Mouse (Mus musculus) lung, postnatal 0 days (tissue): ENCODE measurements around the gene Prss8.

Experiments
- CTCF ChIP-seq: IDR thresholded peaks from 2 replicates; pipeline ENCODE4 v1.5.1; 2016; ENCODE audit warnings: antibody characterized with exemption, mild to moderate bottlenecking
- EP300 ChIP-seq: IDR thresholded peaks from 2 replicates; pipeline ENCODE4 v1.6.1; 2016; ENCODE audit warnings: antibody characterized with exemption, mild to moderate bottlenecking, control low read depth

- no peak for TF ChIP-seq CTCF
- peak; percentile 45; the same call in 1 of the 2 replicates for TF ChIP-seq EP300
These were observed at the start of gene Prss8 for GRCm38 (mm10) chr7:127929923-127930322.
